Mouse (Mus musculus) embryo, embryonic 10.5 days (tissue): ENCODE results near the gene Cnnm1.

ENCODE experiments used
- DNase-seq: peaks from one replicate; pipeline ENCODE4 v3.0.0-alpha.2; 2015; ENCODE audit warnings: low spot score

Gene Cnnm1

GRCm38 (mm10) chr19:43546337-43547117 is 106.3 kb downstream of the Cnnm1 start:
- peak; percentile 79 for DNase-seq
